Mouse (Mus musculus) liver, postnatal 0 days (tissue): ENCODE measurements around the gene Npnt. TPM values are rescaled to one million over a fixed set of nuclear protein-coding genes. Genes with fewer than 3 reads are reported as not detected.

Source experiments
- ATAC-seq: fragments of 200-750 bp; cut with Nextera tagmentation; 2 replicates; pipeline ENCODE4 v1.8.0; 2017; ENCODE audit warnings: mild to moderate bottlenecking, moderate library complexity
- DNase-seq: peaks from one replicate; pipeline ENCODE4 v3.0.0-alpha.2; 2016
- H3K27ac ChIP-seq: fragments of 300-500 bp; sonication (generic); 2 replicates; pipeline ENCODE4 v1.5.1; 2014; ENCODE audit warnings: antibody characterized with exemption, moderate library complexity, mild to moderate bottlenecking, low read depth
- H3K27me3 ChIP-seq: fragments of 300-500 bp; sonication (generic); 2 replicates; pipeline ENCODE4 v1.6.1; 2014; ENCODE audit warnings: low read length, control low read depth, mixed read lengths; ENCODE audit not compliant: insufficient read depth
- H3K36me3 ChIP-seq: fragments of 300-500 bp; sonication (generic); replicated peaks from 2 replicates; pipeline ENCODE4 v1.6.1; 2014; ENCODE audit warnings: mild to moderate bottlenecking, control low read depth, low read length, moderate library complexity, mixed read lengths; ENCODE audit not compliant: insufficient read depth
- H3K4me1 ChIP-seq: fragments of 300-500 bp; sonication (generic); 2 replicates; pipeline ENCODE4 v1.6.1; 2014; ENCODE audit warnings: antibody characterized with exemption, mild to moderate bottlenecking, control low read depth; ENCODE audit not compliant: insufficient read depth
- H3K4me2 ChIP-seq: fragments of 300-500 bp; sonication (generic); 2 replicates; pipeline ENCODE4 v1.6.1; 2014; ENCODE audit warnings: low read depth, mild to moderate bottlenecking, low read length, moderate library complexity, mixed read lengths
- H3K4me3 ChIP-seq: fragments of 300-500 bp; sonication (generic); 2 replicates; pipeline ENCODE4 v1.5.1; 2014; ENCODE audit warnings: low read depth, low read length
- H3K9ac ChIP-seq: fragments of 300-500 bp; sonication (generic); replicated peaks from 2 replicates; pipeline ENCODE4 v1.6.1; 2014; ENCODE audit warnings: mild to moderate bottlenecking, moderate library complexity
- H3K9me3 ChIP-seq: fragments of 300-500 bp; sonication (generic); 2 replicates; pipeline ENCODE4 v1.6.1; 2016; ENCODE audit warnings: mild to moderate bottlenecking, control low read depth, low read length, mixed read lengths
- CTCF ChIP-seq: sonication (generic); IDR thresholded peaks from 2 replicates; pipeline ENCODE4 v1.5.1; 2016; ENCODE audit warnings: antibody characterized with exemption, low read depth
- EP300 ChIP-seq: IDR thresholded peaks from 2 replicates; pipeline ENCODE4 v1.6.1; 2016; ENCODE audit warnings: antibody characterized with exemption, low read depth, mild to moderate bottlenecking
- WGBS: fragments of 180-500 bp; shearing (Covaris S2); extraction: QIAGEN DNeasy Blood & Tissue Kit; methylation state at CpG from one replicate; pipeline ENCODE4 v1.1.7; 2014; ENCODE audit not compliant: insufficient replicate concordance; 5-methylcytosine and 5-hydroxymethylcytosine counted together
- polyA plus RNA-seq: library from polyadenylated mRNA; unstranded; fragments of >200 nt; fragmentation: Nextera tagmentation; extraction: Ambion mirVana; gene quantifications from 2 replicates; pipeline ENCODE4 v1.2.1, GENCODE M21; 2015

The Npnt gene
- polyA plus RNA-seq, 1 experiment from 2014 or later: 10.4 TPM

- Histone ChIP-seq H3K4me2 (no peak overlapping the region), H3K36me3 (no peaks in the 10 kb centered on the region), H3K4me3 (no peak overlapping the region), H3K27ac (no peak overlapping the region), H3K9me3 (no peaks in the 10 kb centered on the region), H3K9ac (no peak overlapping the region), H3K4me1 (no peaks in the 10 kb centered on the region), H3K27me3 (no peaks in the 10 kb centered on the region)
- peak; percentile 45; the same call in 1 of the 2 replicates for ATAC-seq
- TF ChIP-seq EP300 (no peak), CTCF (no peak)
- no peak for DNase-seq
- WGBS: 67% methylated on average over 16 of the region's 16 CpGs
These were observed 62.8 kb downstream of the Npnt start for GRCm38 (mm10) chr3:132887074-132887848.

- no peak for ATAC-seq
- TF ChIP-seq CTCF (no peak), EP300 (no peak)
These were observed 63.6 kb downstream of the Npnt start for GRCm38 (mm10) chr3:132886419-132887050.

GRCm38 (mm10) chr3:132884459-132884858 lies 65.6 kb downstream of the Npnt start:
- 77% methylated on average over 10 of the region's 10 CpGs for WGBS
- no peak overlapping the region for H3K4me2 ChIP-seq
- H3K36me3 ChIP-seq: no peaks in the 10 kb centered on the region
- no peak overlapping the region for H3K27ac ChIP-seq
- no peaks in the 10 kb centered on the region for H3K9me3 ChIP-seq
- H3K4me3 ChIP-seq: no peak overlapping the region
- TF ChIP-seq CTCF (no peak), EP300 (no peak)
- no peak overlapping the region for H3K9ac ChIP-seq
- ATAC-seq: no peak
- no peaks in the 10 kb centered on the region for H3K27me3 ChIP-seq
- no peak for DNase-seq
- H3K4me1 ChIP-seq: no peaks in the 10 kb centered on the region

More at GRCm38 (mm10) chr3:132886419-132887050, 63.6 kb downstream of the Npnt start:
- DNase-seq: no peak
- H3K4me3 ChIP-seq: no peak overlapping the region
- no peaks in the 10 kb centered on the region for H3K9me3 ChIP-seq
- WGBS: 44% methylated on average over 6 of the region's 6 CpGs
- H3K4me1 ChIP-seq: no peaks in the 10 kb centered on the region
- no peak overlapping the region for H3K4me2 ChIP-seq
- H3K27me3 ChIP-seq: no peaks in the 10 kb centered on the region
- no peak overlapping the region for H3K27ac ChIP-seq
- H3K9ac ChIP-seq: no peak overlapping the region
- no peaks in the 10 kb centered on the region for H3K36me3 ChIP-seq

- Histone ChIP-seq H3K4me1 (no peaks in the 10 kb centered on the region), H3K27me3 (no peaks in the 10 kb centered on the region), H3K4me3 (no peak overlapping the region), H3K27ac (no peak overlapping the region), H3K9ac (no peak overlapping the region), H3K36me3 (no peaks in the 10 kb centered on the region), H3K4me2 (no peak overlapping the region), H3K9me3 (no peaks in the 10 kb centered on the region)
- TF ChIP-seq EP300: no peak
- no peak for TF ChIP-seq CTCF
- WGBS: 84% methylated on average over 9 of the region's 9 CpGs
- no peak for ATAC-seq
- DNase-seq: no peak
These were observed 66.8 kb downstream of the Npnt start for GRCm38 (mm10) chr3:132883256-132883655.

- TF ChIP-seq EP300: no peak
- TF ChIP-seq CTCF: no peak
- no peak overlapping the region for H3K27ac ChIP-seq
- H3K36me3 ChIP-seq: no peaks in the 10 kb centered on the region
- H3K4me3 ChIP-seq: no peak overlapping the region
- DNase-seq (no peak), ATAC-seq (no peak)
- H3K27me3 ChIP-seq: no peaks in the 10 kb centered on the region
- H3K9me3 ChIP-seq: no peaks in the 10 kb centered on the region
- H3K4me1 ChIP-seq: no peaks in the 10 kb centered on the region
- H3K9ac ChIP-seq: no peak overlapping the region
- H3K4me2 ChIP-seq: no peak overlapping the region
- WGBS: 82% methylated on average over 9 of the region's 9 CpGs
These were observed 69.3 kb downstream of the Npnt start for GRCm38 (mm10) chr3:132880826-132881225.

- 61% methylated on average over 3 of the region's 3 CpGs for WGBS
- H3K27ac ChIP-seq: no peak overlapping the region
- ATAC-seq: no peak
These were observed 69.7 kb downstream of the Npnt start for GRCm38 (mm10) chr3:132880361-132880760.

More at GRCm38 (mm10) chr3:132880361-132880760, 69.7 kb downstream of the Npnt start:
- Histone ChIP-seq H3K9ac (no peak overlapping the region), H3K4me2 (no peak overlapping the region), H3K4me1 (no peaks in the 10 kb centered on the region), H3K27me3 (no peaks in the 10 kb centered on the region), H3K9me3 (no peaks in the 10 kb centered on the region), H3K36me3 (no peaks in the 10 kb centered on the region), H3K4me3 (no peak overlapping the region)
- DNase-seq: no peak
- TF ChIP-seq CTCF (no peak), EP300 (no peak)
